Mouse (Mus musculus) splenic B cell, adult 2 months (primary cell): ENCODE measurements around the gene Ryr1.
"Not testable (repeated sequence)": the region's sequence is repeated elsewhere in the genome, so short reads cannot be mapped to it uniquely, and the experiment has no call there.

ENCODE experiments used
- DNase-seq: peaks from one replicate; pipeline ENCODE4 v3.0.0-alpha.2; 2011; ENCODE audit warnings: low read depth, low spot score
- H3K27me3 ChIP-seq: 2 replicates; pipeline ENCODE4 v1.6.1; 2012; ENCODE audit warnings: mild to moderate bottlenecking, low read length, moderate library complexity, mixed read lengths; ENCODE audit not compliant: control insufficient read depth, poor library complexity, insufficient read depth, severe bottlenecking
- H3K36me3 ChIP-seq: 2 replicates; pipeline ENCODE4 v1.6.1; 2012; ENCODE audit warnings: mild to moderate bottlenecking, low read length, moderate library complexity, mixed read lengths; ENCODE audit not compliant: control insufficient read depth, poor library complexity, insufficient read depth, severe bottlenecking

Gene Ryr1

DNA sequence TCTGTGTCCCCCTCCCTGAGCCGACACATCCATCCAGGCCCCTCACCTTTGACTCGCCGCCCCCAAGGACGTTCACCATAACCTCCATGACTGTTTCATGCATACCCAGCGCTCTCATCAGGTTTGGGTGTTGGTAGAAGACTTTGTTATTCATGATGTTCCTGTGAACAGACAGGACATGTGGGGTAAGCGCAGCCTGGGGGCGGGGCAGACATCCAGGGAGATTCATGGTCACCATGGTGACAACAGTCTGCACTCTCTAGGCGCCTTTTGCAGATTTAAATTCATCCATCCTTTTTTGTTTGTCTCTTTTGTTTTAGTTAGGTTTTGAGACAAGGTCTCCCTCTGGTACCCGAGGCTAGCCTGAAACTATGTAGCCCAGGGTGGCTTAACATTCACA, 48.0 kb downstream of the Ryr1 start:
- no peaks in the 10 kb centered on the region for H3K27me3 ChIP-seq
- H3K36me3 ChIP-seq = no peaks in the 10 kb centered on the region
- no peak for DNase-seq

- Histone ChIP-seq H3K36me3 (no peaks in the 10 kb centered on the region), H3K27me3 (no peaks in the 10 kb centered on the region)
- DNase-seq = no peak
Observed at GRCm38 (mm10) chr7:29075208-29075607, 49.8 kb downstream of the Ryr1 start.

GRCm38 (mm10) chr7:29072689-29073088, 52.3 kb downstream of the Ryr1 start:
- peak; percentile 37 for DNase-seq
- no peaks in the 10 kb centered on the region for H3K27me3 ChIP-seq
- H3K36me3 ChIP-seq = no peaks in the 10 kb centered on the region

- no peaks in the 10 kb centered on the region for H3K36me3 ChIP-seq
- no peak for DNase-seq
- H3K27me3 ChIP-seq = no peaks in the 10 kb centered on the region
Observed at GRCm38 (mm10) chr7:29071169-29071891, 53.6 kb downstream of the Ryr1 start.

DNA sequence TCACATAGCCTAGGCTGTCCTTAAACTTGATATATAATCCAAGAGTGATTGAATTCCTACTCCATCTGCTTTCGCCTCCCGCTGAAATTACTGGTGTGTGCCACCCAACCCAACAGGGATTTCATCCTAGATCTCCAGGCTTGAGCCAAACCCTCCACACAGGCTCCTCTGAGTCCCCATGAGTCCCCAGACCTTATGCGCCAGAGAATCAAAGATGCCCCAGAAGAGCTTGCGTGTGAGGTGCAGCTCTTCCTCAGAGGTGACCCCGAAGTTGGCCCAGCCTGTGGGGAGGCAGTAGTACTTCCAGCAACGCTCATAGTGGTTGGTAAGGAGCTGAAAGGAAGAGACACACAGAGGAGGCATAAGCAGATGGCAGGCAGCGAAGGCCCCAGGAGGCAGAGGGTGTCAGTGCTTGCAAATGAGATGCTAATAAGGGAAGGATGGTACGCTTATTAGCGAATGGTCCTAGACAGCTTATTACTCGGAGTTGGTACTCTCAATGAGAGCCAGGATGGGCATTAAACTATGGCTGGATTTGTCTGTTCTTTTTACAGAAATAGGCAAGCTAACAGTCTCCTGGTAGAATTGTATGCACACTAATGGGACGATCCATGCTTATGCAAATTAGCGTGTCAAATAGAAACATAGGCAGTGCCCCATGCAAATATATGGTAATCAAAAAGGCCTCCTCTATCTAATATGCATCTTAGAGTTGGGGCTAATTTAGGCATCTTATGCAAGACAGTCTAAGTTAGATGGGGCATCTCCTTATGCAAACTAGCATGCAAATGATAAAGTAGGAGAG, 54.4 kb downstream of the Ryr1 start:
- H3K36me3 ChIP-seq = no peaks in the 10 kb centered on the region
- no peaks in the 10 kb centered on the region for H3K27me3 ChIP-seq
- no peak for DNase-seq

DNA sequence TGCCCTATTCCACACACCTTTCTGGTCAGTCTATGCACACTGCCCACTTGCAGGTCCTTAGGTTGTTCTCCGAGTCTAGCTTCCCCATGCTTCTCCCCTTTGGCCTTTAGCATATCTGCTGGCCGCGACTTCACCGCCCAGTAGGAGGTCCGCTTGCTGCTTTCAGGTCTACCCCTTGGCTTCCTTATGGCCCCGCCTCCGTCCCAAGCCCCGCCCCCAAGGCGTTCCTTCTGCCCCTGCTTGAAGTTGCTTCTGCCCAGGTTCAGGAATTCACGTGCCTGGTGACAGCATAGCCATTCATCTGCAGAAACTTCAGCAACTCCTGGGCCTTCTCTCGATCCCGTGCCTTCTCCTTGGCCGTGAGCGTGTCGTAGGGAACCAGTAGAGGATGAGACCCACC, 57.2 kb downstream of the Ryr1 start:
- Histone ChIP-seq H3K27me3 (no peaks in the 10 kb centered on the region), H3K36me3 (no peaks in the 10 kb centered on the region)
- peak; percentile 13 for DNase-seq

- H3K36me3 ChIP-seq, DNase-seq, H3K27me3 ChIP-seq: not testable (repeated sequence)
Observed at GRCm38 (mm10) chr7:29063476-29063875, 61.5 kb downstream of the Ryr1 start.

GRCm38 (mm10) chr7:29061522-29062037, 63.4 kb downstream of the Ryr1 start:
- Histone ChIP-seq H3K36me3 (no peaks in the 10 kb centered on the region), H3K27me3 (no peaks in the 10 kb centered on the region)
- no peak for DNase-seq

- DNase-seq = no peak
- Histone ChIP-seq H3K36me3 (no peaks in the 10 kb centered on the region), H3K27me3 (no peaks in the 10 kb centered on the region)
Observed at GRCm38 (mm10) chr7:29059445-29059844, 65.5 kb downstream of the Ryr1 start.

DNA sequence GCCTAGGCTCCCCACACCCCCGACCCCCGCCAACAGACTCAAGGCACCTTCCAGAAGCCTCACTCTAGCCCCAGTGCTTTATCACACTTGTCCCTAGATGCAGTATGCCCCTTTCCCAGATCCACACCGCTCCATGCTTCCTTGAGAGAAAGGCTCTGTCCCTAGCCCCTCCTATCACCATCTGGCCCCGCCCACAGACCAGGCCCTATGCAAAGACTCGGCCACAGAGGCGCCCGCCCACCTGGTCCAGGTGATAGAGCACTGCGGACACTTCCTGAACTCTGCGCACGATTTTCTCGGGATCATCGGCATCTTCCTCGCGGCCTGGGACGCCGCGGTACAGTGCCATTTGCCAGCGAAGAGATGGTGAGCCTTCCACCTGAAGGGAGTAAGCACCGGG, 72.2 kb downstream of the Ryr1 start:
- H3K27me3 ChIP-seq = no peaks in the 10 kb centered on the region
- no peaks in the 10 kb centered on the region for H3K36me3 ChIP-seq
- DNase-seq = no peak

DNA sequence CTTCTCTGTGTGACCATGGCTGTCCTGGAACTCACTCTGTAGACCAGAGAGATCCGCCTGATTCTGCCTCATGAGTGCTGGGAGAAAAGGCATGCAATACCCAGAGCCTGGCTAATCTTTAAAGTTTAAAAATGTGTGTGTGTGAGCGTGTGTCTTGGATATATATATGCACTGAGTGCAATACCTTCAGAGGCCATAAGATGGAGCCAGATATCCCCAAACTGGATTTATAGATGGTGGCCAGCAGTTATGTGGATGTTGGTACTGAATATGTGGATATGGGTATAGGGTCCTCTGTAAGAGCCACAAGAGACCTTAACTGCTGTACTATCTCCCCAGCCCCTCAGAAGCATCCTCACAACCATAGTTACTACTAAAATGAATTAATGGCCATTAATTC, 74.2 kb downstream of the Ryr1 start:
- Histone ChIP-seq H3K36me3 (no peaks in the 10 kb centered on the region), H3K27me3 (no peaks in the 10 kb centered on the region)
- peak; percentile 58 for DNase-seq

DNA sequence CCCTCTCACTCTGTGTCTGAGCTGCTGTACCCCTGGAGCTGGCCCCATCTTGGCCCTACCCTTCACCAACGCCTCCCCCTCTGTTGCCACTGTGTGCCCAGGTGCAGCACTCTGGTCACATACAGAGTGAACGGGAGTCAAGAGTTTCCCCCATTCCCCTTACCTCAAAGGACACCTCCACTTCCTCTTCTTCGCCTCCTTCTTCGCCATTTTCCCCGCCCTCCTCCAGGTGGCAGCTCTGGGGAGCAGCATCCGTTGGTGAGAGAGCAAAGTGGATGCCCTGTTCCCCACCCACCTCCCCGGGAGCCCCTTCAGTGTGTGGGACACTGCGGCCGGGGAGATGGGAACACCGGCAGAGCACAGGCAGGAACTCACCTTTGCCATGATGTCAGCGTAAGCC, 76.4 kb downstream of the Ryr1 start:
- Histone ChIP-seq H3K27me3 (no peaks in the 10 kb centered on the region), H3K36me3 (no peaks in the 10 kb centered on the region)
- DNase-seq = no peak

GRCm38 (mm10) chr7:29048070-29048469, 76.9 kb downstream of the Ryr1 start:
- H3K36me3 ChIP-seq = no peaks in the 10 kb centered on the region
- DNase-seq = peak; percentile 28
- no peaks in the 10 kb centered on the region for H3K27me3 ChIP-seq

DNA sequence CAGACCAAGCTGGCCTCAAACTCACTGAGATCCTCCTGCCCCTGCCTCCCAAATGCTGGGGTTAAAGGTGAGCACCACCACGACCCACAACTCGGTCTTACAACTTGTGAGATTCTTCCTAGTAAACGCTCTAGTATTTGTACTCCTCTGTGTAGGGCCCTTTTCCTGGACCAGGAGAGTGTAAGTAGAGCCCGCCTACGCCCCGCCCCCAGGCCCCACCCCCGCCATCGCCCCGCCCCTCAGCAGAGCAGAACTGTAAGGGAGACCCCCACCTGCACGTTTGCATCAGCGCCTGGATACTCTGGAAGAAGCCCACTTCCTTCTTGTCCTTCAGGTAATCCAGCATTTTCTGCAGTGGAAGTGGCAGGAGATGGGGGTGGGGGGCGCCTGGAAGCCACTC, 78.4 kb downstream of the Ryr1 start:
- Histone ChIP-seq H3K27me3 (no peaks in the 10 kb centered on the region), H3K36me3 (no peaks in the 10 kb centered on the region)
- DNase-seq = no peak

GRCm38 (mm10) chr7:29044302-29044701, 80.7 kb downstream of the Ryr1 start:
- DNase-seq = no peak
- H3K27me3 ChIP-seq = no peaks in the 10 kb centered on the region
- no peaks in the 10 kb centered on the region for H3K36me3 ChIP-seq
